Mouse (Mus musculus) liver, embryonic 11.5 days (tissue): ENCODE measurements around the gene Col4a3bp. TPM values are rescaled to one million over a fixed set of nuclear protein-coding genes. Genes with fewer than 3 reads are reported as not detected.
"Not testable (repeated sequence)": the region's sequence is repeated elsewhere in the genome, so short reads cannot be mapped to it uniquely, and the experiment has no call there.

ENCODE experiments used
- ATAC-seq: fragments of 200-750 bp; cut with Nextera tagmentation; replicated peaks from 2 replicates; pipeline ENCODE4 v1.8.0; 2017; ENCODE audit warnings: moderate number of reproducible peaks, mild to moderate bottlenecking, moderate TSS enrichment, moderate library complexity; ENCODE audit not compliant: low FRiP score
- DNase-seq: peaks from one replicate; pipeline ENCODE4 v3.0.0-alpha.2; 2017; ENCODE audit warnings: low spot score
- H3K27ac ChIP-seq: fragments of 300-500 bp; sonication (generic); 2 replicates; pipeline ENCODE4 v1.5.1; 2014; ENCODE audit warnings: mild to moderate bottlenecking, low read depth, low read length, control low read depth
- H3K27me3 ChIP-seq: fragments of 300-500 bp; sonication (generic); replicated peaks from 2 replicates; pipeline ENCODE4 v1.6.1; 2014; ENCODE audit warnings: low read length, mixed read lengths; ENCODE audit not compliant: control insufficient read depth, insufficient read depth
- H3K36me3 ChIP-seq: fragments of 300-500 bp; sonication (generic); 2 replicates; pipeline ENCODE4 v1.6.1; 2014; ENCODE audit warnings: mild to moderate bottlenecking, low read length, moderate library complexity, mixed read lengths; ENCODE audit not compliant: control insufficient read depth, insufficient read depth
- H3K4me1 ChIP-seq: fragments of 300-500 bp; sonication (generic); replicated peaks from 2 replicates; pipeline ENCODE4 v1.6.1; 2014; ENCODE audit warnings: low read length, mixed read lengths; ENCODE audit not compliant: control insufficient read depth, insufficient read depth
- H3K4me2 ChIP-seq: fragments of 300-500 bp; sonication (generic); 2 replicates; pipeline ENCODE4 v1.6.1; 2014; ENCODE audit warnings: mild to moderate bottlenecking, control low read depth, moderate library complexity
- H3K4me3 ChIP-seq: fragments of 300-500 bp; sonication (generic); 2 replicates; pipeline ENCODE4 v1.5.1; 2014; ENCODE audit warnings: low read depth, low read length, control low read depth
- H3K9ac ChIP-seq: fragments of 300-500 bp; sonication (generic); 2 replicates; pipeline ENCODE4 v1.6.1; 2014; ENCODE audit warnings: low read depth, low read length, control low read depth
- H3K9me3 ChIP-seq: fragments of 300-500 bp; sonication (generic); 2 replicates; pipeline ENCODE4 v1.6.1; 2016; ENCODE audit warnings: low read length, inconsistent platforms, mixed read lengths; ENCODE audit not compliant: control insufficient read depth
- WGBS: fragments of 180-500 bp; shearing (Covaris S2); extraction: QIAGEN DNeasy Blood & Tissue Kit; methylation state at CpG from one replicate; pipeline ENCODE4 v1.1.7; 2014; 5-methylcytosine and 5-hydroxymethylcytosine counted together
- polyA plus RNA-seq: library from polyadenylated mRNA; unstranded; fragments of >200 nt; fragmentation: Nextera tagmentation; extraction: Ambion mirVana; gene quantifications from 2 replicates; pipeline ENCODE4 v1.2.1, GENCODE M21; 2014

Gene Col4a3bp
- polyA plus RNA-seq, 1 experiment from 2014 or later = 8.1 TPM

DNA sequence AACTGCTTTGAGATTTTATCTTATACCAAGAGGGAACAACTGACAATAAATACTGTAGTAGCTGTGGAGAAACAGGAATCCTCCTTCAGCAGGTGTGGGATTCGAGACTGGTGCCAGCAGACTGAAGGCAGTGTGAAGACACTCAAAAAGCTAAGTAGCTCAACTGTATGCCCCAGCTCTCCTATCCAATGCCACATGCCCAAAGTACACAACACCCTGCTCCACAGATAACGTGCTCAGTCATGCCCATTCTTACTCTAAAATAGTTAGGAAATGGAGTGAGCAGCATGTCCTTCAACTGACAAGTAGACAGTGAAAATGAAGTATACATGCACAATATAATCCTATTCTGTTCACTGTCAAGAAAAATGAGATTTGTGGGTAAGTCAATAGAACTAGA lies 101.8 kb downstream of the Col4a3bp start:
- Histone ChIP-seq H3K4me2 (no peak overlapping the region), H3K36me3 (peaks cover 8% of the 10 kb centered on the region; the same call in 1 of the 2 replicates), H3K27ac (no peak overlapping the region), H3K9ac (no peak overlapping the region), H3K4me1 (no peaks in the 10 kb centered on the region), H3K9me3 (no peaks in the 10 kb centered on the region), H3K27me3 (no peaks in the 10 kb centered on the region), H3K4me3 (no peak overlapping the region)
- no peak for DNase-seq
- 71% methylated on average over 2 of the region's 2 CpGs for WGBS
- ATAC-seq = no peak

DNA sequence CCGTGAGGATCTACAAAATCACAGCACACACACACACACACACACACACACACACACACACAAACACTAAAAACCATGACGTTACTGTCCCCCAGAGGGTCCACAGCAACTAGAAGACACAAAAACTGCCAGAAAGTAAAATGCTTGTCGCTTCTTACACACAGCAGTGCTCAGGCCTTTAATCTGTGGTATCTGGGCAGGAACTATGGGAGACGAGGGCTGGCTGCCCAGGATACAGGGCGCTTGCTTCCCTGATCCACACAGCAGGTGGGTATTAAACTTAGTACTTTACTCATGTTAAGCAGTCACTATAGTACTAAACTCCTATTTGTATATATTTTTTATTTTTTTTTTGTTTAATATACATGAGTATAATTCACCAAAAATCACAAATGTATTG lies 103.4 kb downstream of the Col4a3bp start:
- WGBS = 68% methylated on average over 5 of the region's 5 CpGs
- ATAC-seq (no peak), DNase-seq (no peak)

DNA sequence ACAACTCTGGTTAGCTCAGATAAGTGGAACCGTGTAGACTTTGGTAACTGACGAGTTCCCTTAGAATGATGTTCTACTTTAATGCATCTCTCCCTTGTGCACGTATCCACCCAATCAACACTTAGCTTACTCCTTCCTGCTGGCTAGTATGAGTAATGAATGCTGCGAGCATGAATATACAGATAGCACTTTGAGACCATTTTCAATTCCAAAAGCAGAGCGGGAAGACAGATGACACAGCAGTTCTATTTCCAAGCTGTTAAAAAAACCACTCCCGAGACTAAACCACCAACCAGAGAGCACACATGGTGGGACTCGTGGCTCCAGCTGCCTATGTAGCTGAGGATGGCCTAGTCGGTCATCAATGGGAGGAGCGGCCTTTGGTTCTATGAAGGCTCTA lies 110.6 kb downstream of the Col4a3bp start:
- Histone ChIP-seq H3K4me1 (no peaks in the 10 kb centered on the region), H3K36me3 (peaks cover 59% of the 10 kb centered on the region), H3K27ac (no peak overlapping the region), H3K9me3 (no peaks in the 10 kb centered on the region), H3K27me3 (no peaks in the 10 kb centered on the region), H3K4me2 (no peak overlapping the region), H3K4me3 (no peak overlapping the region), H3K9ac (no peak overlapping the region)
- DNase-seq = no peak
- 81% methylated on average over 9 of the region's 9 CpGs for WGBS
- ATAC-seq = no peak

More for the DNA sequence above, 103.4 kb downstream of the Col4a3bp start:
- Histone ChIP-seq H3K4me3 (no peak overlapping the region), H3K27me3 (no peaks in the 10 kb centered on the region), H3K36me3 (peaks cover 12% of the 10 kb centered on the region), H3K9me3 (no peaks in the 10 kb centered on the region), H3K4me2 (no peak overlapping the region), H3K9ac (no peak overlapping the region), H3K4me1 (no peaks in the 10 kb centered on the region), H3K27ac (no peak overlapping the region)

DNA sequence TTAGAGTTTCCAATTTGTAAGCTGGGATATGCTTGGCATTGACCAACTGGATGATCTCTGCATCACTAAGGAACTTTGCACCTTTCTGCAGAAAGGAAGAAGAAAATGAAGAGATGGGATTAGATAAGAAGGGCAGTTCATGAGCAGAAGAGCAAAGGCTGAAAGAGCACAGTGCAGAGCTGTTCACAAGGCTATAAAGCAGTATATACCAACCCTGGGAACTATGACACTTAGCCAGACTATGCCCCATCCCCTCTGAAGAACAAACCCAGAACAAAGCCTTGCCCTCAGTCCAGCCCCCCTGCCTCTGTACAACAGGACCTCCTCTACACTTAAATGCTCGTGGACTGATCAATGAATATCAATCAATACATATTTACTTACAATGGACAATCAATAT lies 114.3 kb downstream of the Col4a3bp start:
- no peak overlapping the region for H3K27ac ChIP-seq
- H3K4me1 ChIP-seq = no peaks in the 10 kb centered on the region
- WGBS = 85% methylated on average over 1 of the region's 1 CpGs
- no peaks in the 10 kb centered on the region for H3K9me3 ChIP-seq
- H3K4me3 ChIP-seq = no peak overlapping the region
- no peak for DNase-seq
- H3K27me3 ChIP-seq = no peaks in the 10 kb centered on the region
- ATAC-seq = no peak
- no peak overlapping the region for H3K9ac ChIP-seq
- no peak overlapping the region for H3K4me2 ChIP-seq
- H3K36me3 ChIP-seq = peaks cover 58% of the 10 kb centered on the region

DNA sequence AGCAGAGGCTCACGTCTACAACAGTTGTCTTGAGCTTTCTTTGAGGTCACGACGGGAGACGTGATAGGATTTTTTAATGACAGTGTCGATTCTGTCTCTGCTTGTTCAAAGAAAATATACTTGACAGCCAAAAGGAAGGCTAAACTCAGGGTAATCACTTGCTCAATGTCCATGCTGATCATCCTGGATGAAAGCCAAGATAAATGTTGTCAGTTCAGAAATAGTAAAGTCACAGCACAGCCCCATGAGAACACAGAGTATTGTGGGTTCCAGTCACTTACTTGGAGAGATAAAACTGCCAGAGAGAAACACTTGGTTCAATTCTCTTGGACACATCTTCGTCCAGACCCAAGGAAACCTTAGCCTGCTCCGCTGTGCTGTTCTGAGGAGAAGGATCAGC lies 116.5 kb downstream of the Col4a3bp start:
- no peaks in the 10 kb centered on the region for H3K27me3 ChIP-seq
- no peak overlapping the region for H3K4me2 ChIP-seq
- H3K4me1 ChIP-seq = no peaks in the 10 kb centered on the region
- no peak overlapping the region for H3K4me3 ChIP-seq
- peaks cover 58% of the 10 kb centered on the region for H3K36me3 ChIP-seq
- DNase-seq (no peak), ATAC-seq (no peak)
- 91% methylated on average over 7 of the region's 7 CpGs for WGBS
- no peaks in the 10 kb centered on the region for H3K9me3 ChIP-seq
- no peak overlapping the region for H3K9ac ChIP-seq
- H3K27ac ChIP-seq = no peak overlapping the region

DNA sequence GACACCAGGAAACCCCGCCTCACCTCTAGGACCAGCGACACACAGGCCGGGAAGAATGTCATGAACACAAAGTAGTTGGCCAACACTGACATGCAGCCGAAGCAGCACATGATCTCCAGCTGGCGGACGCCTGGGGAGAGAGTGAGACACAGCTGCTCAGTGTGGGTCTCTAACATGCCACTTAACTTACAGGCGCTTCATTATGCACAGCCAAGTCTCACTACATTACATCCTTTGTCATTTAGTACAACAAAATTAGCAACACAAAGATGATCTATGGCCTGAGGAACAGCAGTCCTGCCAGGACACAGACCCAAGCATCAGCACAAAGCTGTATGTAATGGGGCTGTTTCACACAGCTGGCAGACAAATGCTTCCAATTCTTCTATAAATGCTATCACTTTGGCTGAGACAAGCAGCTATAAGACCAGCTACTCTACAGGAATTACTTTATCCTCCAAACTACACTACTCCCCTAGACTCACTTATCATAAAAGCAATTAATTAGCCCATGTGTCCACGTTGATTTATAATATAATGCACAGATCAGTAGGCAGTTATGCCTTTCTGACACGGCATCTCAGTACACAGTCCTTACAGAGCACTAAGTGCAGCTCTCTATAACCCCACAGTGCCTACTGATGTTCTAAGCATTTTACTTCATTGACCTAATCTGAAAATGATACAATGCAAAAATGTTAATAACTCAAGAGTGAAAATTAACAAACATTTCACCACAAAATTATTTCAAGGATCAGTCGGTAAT lies 117.9 kb downstream of the Col4a3bp start:
- WGBS = 88% methylated on average over 10 of the region's 10 CpGs
- H3K9me3 ChIP-seq = no peaks in the 10 kb centered on the region
- no peak; the same call in 1 of the 2 replicates for ATAC-seq
- no peaks in the 10 kb centered on the region for H3K4me1 ChIP-seq
- no peak overlapping the region for H3K4me3 ChIP-seq
- H3K27ac ChIP-seq = no peak overlapping the region
- H3K27me3 ChIP-seq = no peaks in the 10 kb centered on the region
- H3K36me3 ChIP-seq = peaks cover 57% of the 10 kb centered on the region
- H3K4me2 ChIP-seq = no peak overlapping the region
- DNase-seq = no peak
- no peak overlapping the region for H3K9ac ChIP-seq

DNA sequence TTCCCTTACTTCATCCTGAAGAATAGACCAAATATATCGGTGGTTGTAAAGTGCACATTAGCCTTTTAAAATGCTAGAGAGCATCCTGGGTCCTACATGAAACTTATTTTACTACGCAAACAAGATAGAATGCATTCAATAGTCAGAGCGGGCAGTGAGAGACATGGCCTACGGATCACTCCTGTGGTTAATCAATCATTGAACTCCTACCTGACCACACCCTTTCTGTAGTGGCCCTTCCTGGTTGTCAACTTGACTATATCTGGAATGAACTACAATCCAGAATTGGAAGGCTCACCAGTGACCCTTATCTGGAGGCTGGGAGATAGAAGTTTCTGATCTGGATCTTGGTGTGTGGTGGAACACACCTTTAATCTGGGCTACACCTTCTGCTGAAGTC lies 120.7 kb downstream of the Col4a3bp start:
- WGBS = 92% methylated on average over 4 of the region's 4 CpGs

DNA sequence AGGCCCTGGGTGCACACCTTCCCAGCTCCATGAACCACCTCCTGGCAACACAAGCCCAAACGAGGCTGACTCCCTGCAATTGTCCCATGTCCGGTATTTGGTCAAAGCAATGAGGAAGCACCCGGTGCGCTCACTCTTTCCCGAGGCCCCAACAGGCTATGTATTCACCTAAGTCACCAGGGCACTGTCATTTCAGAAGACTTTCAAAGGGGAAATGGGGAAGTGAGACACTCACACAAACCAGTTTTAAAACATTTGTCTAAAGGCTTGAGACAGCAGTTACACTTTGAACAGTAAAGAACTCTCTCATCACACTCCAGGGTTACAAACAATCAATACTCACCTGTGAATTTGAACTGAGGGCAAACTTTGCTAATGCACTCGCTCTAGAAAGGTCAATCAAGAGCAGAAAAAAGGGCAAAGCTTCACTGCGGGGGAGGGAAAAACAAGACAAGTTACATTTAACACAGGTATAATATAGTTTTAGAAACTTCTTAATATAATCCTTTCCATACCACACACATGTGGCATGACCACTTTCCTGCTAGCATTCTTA lies 122.1 kb downstream of the Col4a3bp start:
- no peak overlapping the region for H3K27ac ChIP-seq
- H3K9ac ChIP-seq = no peak overlapping the region
- ATAC-seq (no peak), DNase-seq (no peak)
- peaks cover 14% of the 10 kb centered on the region; the same call in 1 of the 2 replicates for H3K4me1 ChIP-seq
- H3K4me3 ChIP-seq = no peak overlapping the region
- H3K4me2 ChIP-seq = no peak overlapping the region
- H3K36me3 ChIP-seq = peaks cover 45% of the 10 kb centered on the region
- H3K9me3 ChIP-seq = no peaks in the 10 kb centered on the region
- WGBS = 82% methylated on average over 7 of the region's 7 CpGs
- no peaks in the 10 kb centered on the region for H3K27me3 ChIP-seq

More for the DNA sequence above, 120.7 kb downstream of the Col4a3bp start:
- not testable (repeated sequence) for H3K4me1 ChIP-seq, H3K27ac ChIP-seq, H3K9me3 ChIP-seq, H3K4me2 ChIP-seq, ATAC-seq, H3K9ac ChIP-seq, H3K4me3 ChIP-seq, DNase-seq, H3K27me3 ChIP-seq
- peaks cover 55% of the 10 kb centered on the region for H3K36me3 ChIP-seq

DNA sequence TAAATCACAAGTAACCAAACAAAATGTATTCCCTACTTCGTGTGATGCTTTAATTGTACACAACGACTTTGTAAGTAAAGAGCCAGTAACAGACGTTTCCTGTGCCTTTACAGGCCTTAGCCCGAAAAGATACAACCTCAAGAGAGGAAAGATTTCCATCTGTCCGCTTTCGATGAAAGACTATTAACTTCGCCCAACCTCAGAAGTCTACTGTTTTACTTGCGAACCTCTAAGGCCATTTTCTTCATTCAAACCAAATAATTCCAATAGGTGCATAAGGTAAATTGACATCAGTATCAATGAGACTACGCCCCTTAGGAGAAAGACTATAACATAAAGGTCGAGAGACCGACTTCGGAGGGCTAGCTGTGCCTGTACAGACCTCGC lies 127.6 kb downstream of the Col4a3bp start:
- Histone ChIP-seq H3K4me3 (peak overlapping the region; percentile 99), H3K4me1 (peaks cover 21% of the 10 kb centered on the region), H3K4me2 (peak overlapping the region; percentile 65), H3K9me3 (no peaks in the 10 kb centered on the region), H3K27me3 (no peaks in the 10 kb centered on the region), H3K9ac (peak overlapping the region; percentile 98), H3K36me3 (peaks cover 15% of the 10 kb centered on the region), H3K27ac (peak overlapping the region; percentile 93)
- no peak for ATAC-seq
- 4% methylated on average over 13 of the region's 13 CpGs for WGBS
- DNase-seq = no peak
